Mouse (Mus musculus): Measurements from ENCODE around the gene Tmem104. TPM values are rescaled to one million over a fixed set of nuclear protein-coding genes. Genes with fewer than 3 reads are reported as not detected.

Tmem104 gene
- total RNA-seq (2021) (10 to 100 TPM; 23.7 to 27.9 TPM), polyA plus RNA-seq (2012; rRNA removed) (26.5 and 34.7 TPM in 2 replicates)
- long read RNA-seq, full-length matches to known transcripts, result 8 of 19 reads
- long read RNA-seq, partial matches to known transcripts, result 7 of 19 reads
- long read RNA-seq, other reads (novel, unspliced or antisense), result 4 of 19 reads

GRCm38 (mm10) chr11:115187224-115187639 lies at the start of gene Tmem104:
Gene Tmem104 (plus strand): TSS chr11:115187487.
- DNase-seq, result peak; percentile 100

- no peak for DNase-seq
Observed at GRCm38 (mm10) chr11:115138597-115139262, 48.6 kb upstream of the Tmem104 start.

- no peak for DNase-seq
Observed at GRCm38 (mm10) chr11:115141970-115142369, 45.3 kb upstream of the Tmem104 start.

- no peak for DNase-seq
Observed at GRCm38 (mm10) chr11:115147813-115148212, 39.5 kb upstream of the Tmem104 start.

- no peak for DNase-seq
Observed at GRCm38 (mm10) chr11:115150741-115151254, 36.5 kb upstream of the Tmem104 start.

GRCm38 (mm10) chr11:115151755-115152429 lies 35.4 kb upstream of the Tmem104 start:
- DNase-seq, result peak; percentile 63

GRCm38 (mm10) chr11:115153088-115153487 lies 34.2 kb upstream of the Tmem104 start:
- DNase-seq, result no peak

GRCm38 (mm10) chr11:115153699-115154292 lies 33.5 kb upstream of the Tmem104 start:
- DNase-seq, result peak; percentile 80

GRCm38 (mm10) chr11:115155053-115155634 lies 32.1 kb upstream of the Tmem104 start:
- no peak for DNase-seq

- DNase-seq, result no peak
Observed at GRCm38 (mm10) chr11:115157933-115158719, 29.2 kb upstream of the Tmem104 start.

GRCm38 (mm10) chr11:115160016-115160797 lies 27.1 kb upstream of the Tmem104 start:
- peak; percentile 88 for DNase-seq

- DNase-seq, result peak; percentile 70
Observed at GRCm38 (mm10) chr11:115160883-115161577, 26.3 kb upstream of the Tmem104 start.

GRCm38 (mm10) chr11:115161578-115162204 lies 25.6 kb upstream of the Tmem104 start:
- no peak for DNase-seq

GRCm38 (mm10) chr11:115162205-115162601 lies 25.1 kb upstream of the Tmem104 start:
- no peak for DNase-seq

- peak; percentile 99 for DNase-seq
Observed at GRCm38 (mm10) chr11:115162832-115163480, 24.3 kb upstream of the Tmem104 start, which contains the start of gene Slc9a3r1. Gene Slc9a3r1 (plus strand): TSS chr11:115163341.

GRCm38 (mm10) chr11:115163568-115164150 lies 23.6 kb upstream of the Tmem104 start:
- DNase-seq, result peak; percentile 61

- no peak for DNase-seq
Observed at GRCm38 (mm10) chr11:115164341-115164975, 22.8 kb upstream of the Tmem104 start.

GRCm38 (mm10) chr11:115164976-115165374 lies 22.3 kb upstream of the Tmem104 start:
- peak; percentile 85 for DNase-seq
